Mouse (Mus musculus): ENCODE measurements around the gene Tmem150a.

The Tmem150a gene

DNA sequence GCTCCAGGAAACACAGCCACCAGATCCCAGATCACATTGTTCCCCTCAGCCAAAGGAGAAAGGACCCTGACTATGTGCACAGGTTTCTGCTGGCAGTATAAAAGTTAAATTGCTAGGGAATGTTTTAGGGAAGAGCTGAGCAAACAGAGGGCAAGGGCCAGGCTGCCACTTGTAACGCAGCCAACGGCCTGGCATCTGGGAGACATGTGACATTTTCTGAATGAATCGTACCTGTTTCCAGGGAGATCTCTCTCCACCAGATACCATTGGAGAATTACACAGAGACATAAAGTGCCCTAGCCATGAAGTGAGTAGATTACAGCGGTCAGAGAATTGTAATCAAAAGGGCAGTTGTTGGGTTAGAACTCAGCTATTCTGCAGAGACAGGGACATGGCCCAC is 17.9 kb downstream of the Tmem150a start:
- Histone ChIP-seq H3K36me3 (ENCODE audit: insufficient read depth, low read length) (no peaks in the 10 kb centered on the region), H3K4me1 (replicated peaks; ENCODE audit: low read depth, low read length) (peaks cover 18% of the 10 kb centered on the region), H3K27me3 (ENCODE audit: insufficient read depth, low read length) (peaks cover 22% of the 10 kb centered on the region), H3K9me3 (ENCODE audit: low read length) (no peaks in the 10 kb centered on the region), H3K4me3 (replicated peaks; ENCODE audit: low read length) (no peak overlapping the region)
- TF ChIP-seq POU5F1 (IDR thresholded peaks at IDR 0.05; ENCODE audit: borderline replicate concordance, low read length) = no peak
- no peak for TF ChIP-seq CTCF (conservative IDR thresholded peaks at IDR 0.05; ENCODE audit: low read length)
- TF ChIP-seq NANOG (IDR thresholded peaks at IDR 0.05; ENCODE audit: borderline replicate concordance, low read length) = no peak

GRCm38 (mm10) chr6:72374206-72374605 is 19.0 kb downstream of the Tmem150a start:
- TF ChIP-seq CTCF (conservative IDR thresholded peaks at IDR 0.05; ENCODE audit: low read length) = no peak
- no peak for TF ChIP-seq NANOG (IDR thresholded peaks at IDR 0.05; ENCODE audit: borderline replicate concordance, low read length)
- TF ChIP-seq POU5F1 (IDR thresholded peaks at IDR 0.05; ENCODE audit: borderline replicate concordance, low read length) = no peak
- no peak overlapping the region for H3K4me3 ChIP-seq (replicated peaks; ENCODE audit: low read length)
- peaks cover 32% of the 10 kb centered on the region for H3K27me3 ChIP-seq (ENCODE audit: insufficient read depth, low read length)
- no peaks in the 10 kb centered on the region for H3K9me3 ChIP-seq (ENCODE audit: low read length)
- H3K4me1 ChIP-seq (replicated peaks; ENCODE audit: low read depth, low read length) = peaks cover 18% of the 10 kb centered on the region
- H3K36me3 ChIP-seq (ENCODE audit: insufficient read depth, low read length) = no peaks in the 10 kb centered on the region

DNA sequence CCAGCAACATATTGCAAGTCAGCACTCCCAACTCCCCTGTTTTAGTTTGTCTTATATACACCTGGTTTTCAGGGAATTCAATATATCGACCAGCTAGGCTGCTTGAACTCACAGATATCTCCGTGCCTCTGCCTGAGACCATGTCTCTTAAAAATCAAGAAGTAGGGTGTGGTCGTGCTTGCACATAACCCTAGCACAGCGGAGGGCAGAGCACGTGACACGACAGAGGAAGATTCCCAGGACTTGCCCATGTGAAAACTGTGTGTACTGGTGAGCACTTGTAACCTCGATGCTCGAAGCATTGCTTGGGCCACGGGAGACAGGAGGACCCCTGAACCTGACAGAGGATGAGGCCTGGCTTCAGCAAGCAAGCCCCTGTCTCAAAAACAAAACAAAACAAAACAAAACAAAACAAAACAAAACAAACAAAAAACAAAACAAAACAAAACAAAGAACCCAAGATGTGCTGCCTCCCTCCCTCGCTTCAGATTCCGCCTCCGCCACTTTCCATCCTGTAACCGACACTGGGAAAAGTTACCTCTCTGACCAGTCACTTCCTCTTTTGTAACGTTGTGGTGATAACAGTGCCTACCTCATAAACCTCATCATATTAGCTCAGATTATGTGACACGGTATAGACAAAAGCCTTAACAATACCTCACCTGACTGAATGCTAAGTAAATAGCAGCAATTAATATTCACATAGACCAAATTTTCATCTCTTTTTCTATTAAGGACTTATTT is 19.7 kb downstream of the Tmem150a start:
- Histone ChIP-seq H3K36me3 (ENCODE audit: insufficient read depth, low read length) (no peaks in the 10 kb centered on the region), H3K4me1 (replicated peaks; ENCODE audit: low read depth, low read length) (peaks cover 19% of the 10 kb centered on the region), H3K9me3 (ENCODE audit: low read length) (no peaks in the 10 kb centered on the region), H3K4me3 (replicated peaks; ENCODE audit: low read length) (no peak overlapping the region), H3K27me3 (ENCODE audit: insufficient read depth, low read length) (peaks cover 40% of the 10 kb centered on the region)
- TF ChIP-seq POU5F1 (IDR thresholded peaks at IDR 0.05; ENCODE audit: borderline replicate concordance, low read length) = no peak
- TF ChIP-seq CTCF (conservative IDR thresholded peaks at IDR 0.05; ENCODE audit: low read length) = no peak
- no peak for TF ChIP-seq NANOG (IDR thresholded peaks at IDR 0.05; ENCODE audit: borderline replicate concordance, low read length)

GRCm38 (mm10) chr6:72378510-72379234 is 23.4 kb downstream of the Tmem150a start:
- Histone ChIP-seq H3K4me3 (replicated peaks; ENCODE audit: low read length) (no peak overlapping the region), H3K27me3 (ENCODE audit: insufficient read depth, low read length) (peaks cover 57% of the 10 kb centered on the region), H3K4me1 (replicated peaks; ENCODE audit: low read depth, low read length) (peaks cover 9% of the 10 kb centered on the region; the same call in 1 of the 2 replicates), H3K9me3 (ENCODE audit: low read length) (no peaks in the 10 kb centered on the region), H3K36me3 (ENCODE audit: insufficient read depth, low read length) (no peaks in the 10 kb centered on the region)
- TF ChIP-seq NANOG (IDR thresholded peaks at IDR 0.05; ENCODE audit: borderline replicate concordance, low read length) (no peak), CTCF (conservative IDR thresholded peaks at IDR 0.05; ENCODE audit: low read length) (no peak; the same call in 1 of the 2 replicates), POU5F1 (IDR thresholded peaks at IDR 0.05; ENCODE audit: borderline replicate concordance, low read length) (no peak)

GRCm38 (mm10) chr6:72379377-72380130 is 24.3 kb downstream of the Tmem150a start:
- Histone ChIP-seq H3K36me3 (ENCODE audit: insufficient read depth, low read length) (no peaks in the 10 kb centered on the region), H3K4me3 (replicated peaks; ENCODE audit: low read length) (peak overlapping the region; percentile 82), H3K27me3 (ENCODE audit: insufficient read depth, low read length) (peaks cover 57% of the 10 kb centered on the region), H3K4me1 (replicated peaks; ENCODE audit: low read depth, low read length) (peaks cover 9% of the 10 kb centered on the region; the same call in 1 of the 2 replicates), H3K9me3 (ENCODE audit: low read length) (no peaks in the 10 kb centered on the region)
- no peak for TF ChIP-seq CTCF (conservative IDR thresholded peaks at IDR 0.05; ENCODE audit: low read length)

DNA sequence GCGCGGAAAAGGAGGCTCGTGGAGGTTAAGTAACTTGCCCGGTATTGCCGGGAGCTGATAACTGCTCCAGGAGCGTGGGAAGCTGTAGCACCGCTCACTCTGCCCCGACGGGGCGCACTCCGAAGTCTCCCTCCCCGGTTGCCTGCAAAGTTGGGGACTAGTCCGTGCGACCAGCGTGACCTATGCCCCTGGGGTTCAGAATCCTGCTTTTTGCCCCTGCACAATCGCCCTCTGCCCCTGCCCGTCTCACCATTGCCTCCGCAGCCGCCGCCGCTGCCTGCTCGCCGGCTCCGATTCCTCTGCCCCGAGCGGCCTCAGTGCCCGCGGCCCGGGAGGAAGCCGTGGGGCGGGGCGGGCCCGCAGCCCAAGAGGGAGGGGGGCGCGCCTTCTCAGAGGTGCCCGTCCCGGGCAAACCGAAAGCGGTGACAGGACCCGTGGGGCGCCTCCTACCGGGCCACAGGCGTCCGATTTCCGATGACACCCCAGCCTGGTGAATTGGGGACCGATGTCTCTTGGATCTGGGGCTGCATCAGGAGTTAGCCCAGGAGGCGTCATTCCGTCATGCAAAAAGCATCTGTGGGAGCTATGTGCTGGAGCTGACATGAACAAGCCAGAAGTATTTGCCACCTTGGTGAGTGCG is 25.0 kb downstream of the Tmem150a start, which contains the start of gene Vamp5:
Gene Vamp5, minus strand, starts transcription at position 338 of the 640 bp plus-strand sequence.
- H3K4me3 ChIP-seq (replicated peaks; ENCODE audit: low read length) = peak within 1 kb of the TSS; percentile 82
- TF ChIP-seq CTCF (conservative IDR thresholded peaks at IDR 0.05; ENCODE audit: low read length) (0 out of 2 replicates have a peak, but pooled peaks have one; percentile 6), POU5F1 (IDR thresholded peaks at IDR 0.05; ENCODE audit: borderline replicate concordance, low read length) (no peak)
- peaks cover 60% of the 10 kb centered on the region for H3K27me3 ChIP-seq (ENCODE audit: insufficient read depth, low read length)
- H3K9me3 ChIP-seq (ENCODE audit: low read length) = no peaks in the 10 kb centered on the region
- no peaks in the 10 kb centered on the region for H3K36me3 ChIP-seq (ENCODE audit: insufficient read depth, low read length)
- peaks cover 9% of the 10 kb centered on the region; the same call in 1 of the 2 replicates for H3K4me1 ChIP-seq (replicated peaks; ENCODE audit: low read depth, low read length)

DNA sequence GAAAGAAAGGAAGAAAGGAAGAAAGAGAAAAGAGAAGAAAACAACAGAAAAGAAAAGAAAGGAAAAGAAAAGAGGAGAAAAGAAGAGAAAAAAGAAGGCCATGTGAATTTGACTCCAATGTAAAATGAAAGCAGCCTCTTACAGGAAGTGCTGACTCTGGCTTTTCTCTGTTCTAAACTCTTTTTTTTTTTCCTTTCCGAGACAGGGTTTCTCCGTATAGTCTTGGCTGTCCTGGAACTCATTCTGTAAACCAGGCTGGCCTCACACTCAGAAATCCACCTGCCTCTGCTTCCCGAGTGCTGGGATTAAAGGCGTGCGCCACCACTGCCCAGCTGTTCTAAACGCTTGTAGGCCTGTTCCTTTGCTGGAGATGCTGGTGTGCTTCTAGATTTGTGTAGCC is 27.2 kb downstream of the Tmem150a start:
- H3K9me3 ChIP-seq (ENCODE audit: low read length) = no peaks in the 10 kb centered on the region
- peaks cover 56% of the 10 kb centered on the region for H3K27me3 ChIP-seq (ENCODE audit: insufficient read depth, low read length)
- H3K36me3 ChIP-seq (ENCODE audit: insufficient read depth, low read length) = no peaks in the 10 kb centered on the region
- TF ChIP-seq NANOG (IDR thresholded peaks at IDR 0.05; ENCODE audit: borderline replicate concordance, low read length) (no peak), POU5F1 (IDR thresholded peaks at IDR 0.05; ENCODE audit: borderline replicate concordance, low read length) (no peak), CTCF (conservative IDR thresholded peaks at IDR 0.05; ENCODE audit: low read length) (no peak)
- no peak overlapping the region for H3K4me3 ChIP-seq (replicated peaks; ENCODE audit: low read length)
- H3K4me1 ChIP-seq (replicated peaks; ENCODE audit: low read depth, low read length) = peaks cover 9% of the 10 kb centered on the region; the same call in 1 of the 2 replicates

All from E14TG2a.4 (cell line).